Mouse (Mus musculus): ENCODE measurements at regions not wholly inside any gene's neighbourhood (a gene's known extent, or its start where the extent isn't known, plus 50 kb on each side); places are given as distances from the start of the nearest gene placed in this dataset.

- no peak for DNase-seq (ENCODE audit: low spot score)
Observed at GRCm38 (mm10) chr12:96617226-96617625, 925.2 kb downstream of the Flrt2 start.

All from ovary, adult 18-20 months (tissue).